Mouse (Mus musculus) cerebellum, adult (tissue): ENCODE measurements at regions not wholly inside any gene's neighbourhood (a gene's known extent, or its start where the extent isn't known, plus 50 kb on each side); places are given as distances from the start of the nearest gene placed in this dataset.

ENCODE experiments used
- ATAC-seq: cut with Nextera tagmentation; 2 replicates; pipeline ENCODE4 v1.9.2; 2017; ENCODE audit warnings: mild to moderate bottlenecking, moderate library complexity, mixed read lengths; ENCODE audit not compliant: insufficient number of reproducible peaks, low FRiP score, low TSS enrichment

DNA sequence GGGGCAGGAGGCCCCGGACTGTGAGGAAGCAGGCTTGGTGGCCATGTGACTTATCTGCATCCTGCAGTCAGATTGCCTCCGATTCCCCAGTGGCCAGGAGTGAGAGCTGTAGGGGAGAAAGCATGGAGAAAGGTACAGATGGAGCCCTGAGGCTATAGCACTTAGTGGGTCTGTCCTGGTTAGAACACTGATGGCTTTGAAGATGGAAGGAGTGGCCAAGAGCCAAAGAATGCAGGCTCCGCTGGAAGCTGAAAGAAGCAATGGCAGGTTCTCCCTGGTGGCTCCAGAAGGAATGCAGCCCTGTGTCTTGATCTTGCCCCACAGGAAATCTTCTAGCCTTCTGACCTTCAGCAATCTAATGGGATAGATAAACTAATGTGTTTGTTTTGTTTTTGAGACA is 926.3 kb downstream of the 4930447A16Rik start:
- ATAC-seq, result no peak

- no peak for ATAC-seq
Observed at GRCm38 (mm10) chr15:38353371-38353770, 928.0 kb downstream of the 4930447A16Rik start.

DNA sequence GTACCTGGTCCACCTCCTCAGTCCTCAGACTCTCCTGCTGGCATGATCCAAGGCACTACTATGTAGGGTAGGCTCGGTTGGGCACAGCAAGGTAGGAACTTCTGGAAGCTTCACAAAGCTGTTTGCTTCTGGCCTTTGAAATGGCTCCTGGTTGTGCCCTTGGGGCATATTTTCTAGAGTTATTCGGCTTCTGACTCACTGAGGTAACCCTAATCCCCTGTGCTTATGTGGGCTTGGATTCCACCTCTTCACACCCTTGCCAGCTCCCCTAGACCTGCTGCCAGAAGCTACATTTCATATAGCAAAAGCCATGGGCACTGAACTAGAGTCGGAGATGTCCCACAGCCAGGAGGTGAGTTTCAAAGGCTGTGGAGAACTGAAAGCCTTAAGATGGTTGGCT is 933.7 kb downstream of the 4930447A16Rik start:
- ATAC-seq, result no peak

GRCm38 (mm10) chr15:38363522-38363921 is 938.2 kb downstream of the 4930447A16Rik start:
- no peak for ATAC-seq

DNA sequence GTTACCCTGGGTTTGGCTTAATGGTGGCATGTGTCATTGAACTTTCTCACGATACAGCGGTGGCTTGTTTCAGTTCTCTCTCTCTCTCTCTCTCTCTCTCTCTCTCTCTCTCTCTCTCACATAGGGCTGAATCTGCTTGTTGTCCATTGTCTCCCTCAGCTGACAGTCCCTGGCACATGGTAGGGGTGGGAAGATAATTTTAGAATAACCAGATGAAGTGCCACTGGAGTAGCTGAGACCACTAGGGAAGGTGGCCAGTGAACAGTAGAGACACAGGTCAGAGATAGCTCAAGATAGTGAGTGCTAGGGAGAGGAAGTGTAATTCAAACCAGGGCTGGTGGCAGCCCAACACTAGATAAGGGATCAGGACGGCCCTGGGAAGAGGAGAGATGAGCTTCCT is 938.7 kb downstream of the 4930447A16Rik start:
- ATAC-seq, result no peak

GRCm38 (mm10) chr15:38367643-38368042 is 942.3 kb downstream of the 4930447A16Rik start:
- no peak for ATAC-seq

GRCm38 (mm10) chr15:38368291-38368690 is 942.9 kb downstream of the 4930447A16Rik start:
- ATAC-seq, result no peak

- no peak for ATAC-seq
Observed at GRCm38 (mm10) chr15:38371404-38372090, 946.2 kb downstream of the 4930447A16Rik start.

DNA sequence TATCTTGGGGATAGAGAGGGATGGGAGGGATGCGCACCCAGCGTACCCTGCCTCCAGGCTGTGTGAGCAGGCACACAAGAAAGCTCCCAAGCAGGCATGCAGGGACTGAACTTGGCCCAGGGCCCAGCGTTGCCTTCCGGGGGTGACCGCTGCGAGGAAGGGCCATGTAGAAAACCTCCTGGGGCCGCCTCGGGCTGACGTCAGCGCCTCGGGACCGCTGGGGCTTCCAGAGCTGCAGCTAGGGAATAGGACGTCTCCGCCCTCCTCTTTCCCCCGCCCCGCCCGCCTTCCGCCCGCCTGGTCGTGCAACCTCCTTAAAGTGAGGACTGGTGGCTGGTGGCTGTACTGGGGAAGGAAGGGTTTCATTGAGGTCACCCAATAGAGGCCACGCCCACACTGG is 948.4 kb downstream of the 4930447A16Rik start:
- peak; percentile 45 for ATAC-seq

GRCm38 (mm10) chr15:38374786-38375185 is 949.4 kb downstream of the 4930447A16Rik start:
- ATAC-seq, result peak; percentile 66

- no peak for ATAC-seq
Observed at GRCm38 (mm10) chr15:38378106-38378505, 952.8 kb downstream of the 4930447A16Rik start.

DNA sequence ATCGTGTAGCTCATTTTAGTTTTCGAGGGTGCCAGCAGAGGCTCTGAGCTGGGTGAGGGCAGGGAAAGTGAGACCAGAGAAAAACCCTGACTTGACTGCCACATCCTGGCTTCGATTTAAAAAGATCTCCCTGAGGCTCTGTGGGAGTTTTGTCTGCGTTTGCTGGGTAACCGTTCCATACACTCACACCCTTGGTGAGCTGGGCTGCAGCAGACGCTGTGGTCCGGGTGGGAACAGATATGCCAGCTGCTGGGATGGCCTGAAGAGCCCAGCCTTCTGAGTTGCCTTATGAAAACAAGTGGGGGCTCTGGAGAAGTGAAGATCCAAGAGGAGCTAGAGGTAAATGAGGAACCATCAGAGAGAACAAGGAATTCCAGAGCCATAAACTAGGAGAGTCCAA is 962.3 kb downstream of the 4930447A16Rik start:
- no peak for ATAC-seq

- no peak for ATAC-seq
Observed at GRCm38 (mm10) chr15:38388436-38388835, 963.1 kb downstream of the 4930447A16Rik start.

DNA sequence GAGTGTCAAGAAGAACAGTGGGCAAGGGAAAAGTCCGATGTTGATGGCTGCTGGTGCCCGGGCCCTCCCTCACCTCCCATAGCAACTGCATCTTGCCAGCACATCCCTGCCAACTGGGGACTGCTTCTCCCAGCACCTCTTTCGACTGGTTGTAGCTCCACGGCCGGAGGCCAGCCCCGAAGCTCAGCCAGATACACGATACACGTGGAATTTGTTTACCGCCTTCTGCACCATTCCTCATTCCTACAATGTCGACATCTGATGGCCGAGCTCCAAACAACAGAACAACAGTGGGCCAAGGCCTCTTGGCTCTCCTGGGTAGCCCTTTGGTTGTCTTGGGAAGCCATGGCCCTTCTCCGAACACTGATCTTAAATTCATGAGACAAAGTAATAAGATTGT is 965.1 kb downstream of the 4930447A16Rik start:
- ATAC-seq, result no peak

- ATAC-seq, result no peak
Observed at GRCm38 (mm10) chr15:38391420-38391819, 966.1 kb downstream of the 4930447A16Rik start.

DNA sequence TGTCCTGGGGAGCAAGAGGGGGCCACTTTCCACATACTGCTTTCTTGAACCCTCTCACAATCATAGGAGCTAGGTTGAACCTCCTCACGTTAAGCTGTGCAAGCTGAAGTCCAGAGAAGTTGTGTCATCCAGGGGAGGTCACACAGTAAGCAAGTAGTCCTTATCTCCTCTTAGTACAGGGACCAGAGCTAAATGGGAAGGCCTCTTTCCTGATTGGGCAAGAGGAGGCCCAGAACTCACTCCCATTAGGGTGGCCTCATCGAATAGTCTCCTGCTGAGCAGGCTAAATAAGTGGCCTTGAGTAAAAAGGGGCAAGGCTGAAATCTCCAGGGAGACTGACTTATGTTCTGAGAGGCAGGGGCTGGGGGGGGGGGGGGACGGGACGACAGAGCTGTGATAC is 966.5 kb downstream of the 4930447A16Rik start:
- no peak for ATAC-seq

GRCm38 (mm10) chr15:38392441-38393149 is 967.2 kb downstream of the 4930447A16Rik start:
- ATAC-seq, result no peak

- ATAC-seq, result no peak
Observed at GRCm38 (mm10) chr15:38398852-38399251, 973.5 kb downstream of the 4930447A16Rik start.

DNA sequence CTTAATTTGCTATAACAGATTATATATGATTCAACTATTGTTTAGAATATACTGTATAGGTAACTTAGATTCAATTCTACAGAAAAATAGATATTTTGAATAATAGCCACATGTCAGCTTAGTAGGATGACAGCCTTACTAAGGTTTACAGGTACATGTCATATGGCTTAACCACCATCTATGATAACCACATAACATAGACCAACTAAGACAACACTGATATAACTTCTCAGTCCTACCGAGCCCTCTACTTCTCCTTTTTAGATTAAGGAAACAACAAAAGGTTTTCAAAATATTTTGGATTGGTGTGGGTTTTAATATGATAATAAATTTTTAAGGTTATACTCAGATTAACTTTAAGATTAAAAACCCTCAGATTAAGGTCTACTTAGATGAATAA is 977.4 kb downstream of the 4930447A16Rik start:
- no peak for ATAC-seq

DNA sequence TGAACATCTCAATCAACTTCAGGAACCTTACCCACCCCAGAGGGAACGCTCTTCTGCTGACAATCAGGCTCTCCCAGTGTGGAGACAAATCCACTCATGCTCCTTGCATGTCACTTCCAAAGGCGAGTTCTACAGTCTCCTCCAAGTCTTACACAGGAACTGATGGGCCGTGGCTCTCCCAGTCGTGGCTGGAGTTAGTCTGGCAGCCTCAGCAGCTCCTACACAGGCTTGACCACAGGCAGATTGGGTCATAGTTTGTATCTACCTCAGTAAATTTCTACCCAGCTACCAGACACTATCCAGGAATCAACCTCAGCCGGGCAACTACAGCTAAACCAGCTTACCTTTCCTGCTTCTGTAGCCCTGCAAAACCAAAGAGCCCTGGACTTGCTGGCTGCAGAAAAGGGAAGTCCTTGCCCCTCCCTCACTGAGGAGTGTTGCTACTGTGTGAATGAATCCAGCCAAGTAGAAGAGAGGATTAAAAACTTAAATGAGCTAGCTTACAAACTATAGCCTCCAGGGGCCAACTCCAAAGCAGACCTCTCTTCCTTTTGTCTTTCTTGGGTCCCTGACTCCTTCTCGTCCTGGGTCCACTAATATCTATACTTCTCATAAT is 978.5 kb downstream of the 4930447A16Rik start:
- no peak for ATAC-seq

- peak; percentile 59 for ATAC-seq
Observed at GRCm38 (mm10) chr15:38406114-38406960, 981.0 kb downstream of the 4930447A16Rik start.
